Mouse (Mus musculus) mouse trophoblast stem cell (cell line): ENCODE measurements around the gene Lysmd2.
"Not testable (repeated sequence)": the region's sequence is repeated elsewhere in the genome, so short reads cannot be mapped to it uniquely, and the experiment has no call there.

Source experiments
- in situ Hi-C, 2 experiments: fragments of 300-500 bp; cut with MseI, MboI; formaldehyde crosslinking; loops; 2 replicates in 1 of 2; 3 replicates in 1 of 2; pipeline ENCODE4 v1.15.1; 2025

Lysmd2 gene

GRCm38 (mm10) chr9:75626308-75626604, 715 bp downstream of the Lysmd2 start:
- in situ Hi-C loops: no loop called here

- in situ Hi-C loops: no loop called here
Observed at GRCm38 (mm10) chr9:75630823-75631454, 5.4 kb downstream of the Lysmd2 start.

- in situ Hi-C loops: no loop called here
Observed at GRCm38 (mm10) chr9:75632111-75632510, 6.6 kb downstream of the Lysmd2 start.

- in situ Hi-C loops: no loop called here
Observed at GRCm38 (mm10) chr9:75632902-75633301, 7.4 kb downstream of the Lysmd2 start.

GRCm38 (mm10) chr9:75633603-75634002, 8.1 kb downstream of the Lysmd2 start:
- in situ Hi-C loops: no loop called here

- in situ Hi-C loops: no loop called here
Observed at GRCm38 (mm10) chr9:75634226-75634625, 8.7 kb downstream of the Lysmd2 start.

GRCm38 (mm10) chr9:75645405-75645804, 19.9 kb downstream of the Lysmd2 start:
- in situ Hi-C loops: no loop called here

GRCm38 (mm10) chr9:75653981-75654911, 28.7 kb downstream of the Lysmd2 start:
- in situ Hi-C loops: no loop called here

- in situ Hi-C loops: not testable (repeated sequence)
Observed at GRCm38 (mm10) chr9:75656456-75656855, 30.9 kb downstream of the Lysmd2 start.

- in situ Hi-C loops: no loop called here
Observed at GRCm38 (mm10) chr9:75660917-75661316, 35.4 kb downstream of the Lysmd2 start.

GRCm38 (mm10) chr9:75665364-75665763, 39.8 kb downstream of the Lysmd2 start:
- in situ Hi-C loops: no loop called here

- in situ Hi-C loops: no loop called here
Observed at GRCm38 (mm10) chr9:75666612-75667011, 41.1 kb downstream of the Lysmd2 start.

- in situ Hi-C loops: no loop called here
Observed at GRCm38 (mm10) chr9:75672769-75673168, 47.2 kb downstream of the Lysmd2 start.

- in situ Hi-C loops: no loop called here
Observed at GRCm38 (mm10) chr9:75676226-75676625, 50.7 kb downstream of the Lysmd2 start.

GRCm38 (mm10) chr9:75678341-75678740, 52.8 kb downstream of the Lysmd2 start:
- in situ Hi-C loops: no loop called here

GRCm38 (mm10) chr9:75679629-75680028, 54.1 kb downstream of the Lysmd2 start:
- in situ Hi-C loops: no loop called here

- in situ Hi-C loops: no loop called here
Observed at GRCm38 (mm10) chr9:75680606-75681005, 55.1 kb downstream of the Lysmd2 start.

- in situ Hi-C loops: no loop called here
Observed at GRCm38 (mm10) chr9:75683426-75684191, 58.1 kb downstream of the Lysmd2 start, which contains the start of gene Scg3. Gene Scg3 (minus strand): TSS chr9:75684056.

GRCm38 (mm10) chr9:75684292-75684691, 58.8 kb downstream of the Lysmd2 start:
- in situ Hi-C loops: no loop called here

- in situ Hi-C loops: no loop called here
Observed at GRCm38 (mm10) chr9:75684772-75685171, 59.2 kb downstream of the Lysmd2 start.
